Mouse (Mus musculus) gastrocnemius, adult 2 months (tissue): ENCODE measurements around the gene Zfp446. TPM values are rescaled to one million over a fixed set of nuclear protein-coding genes. Genes with fewer than 3 reads are reported as not detected.
A peak's percentile ranks its signal among the peaks of the same experiment; 100 is the strongest.

ENCODE experiments used
- DNase-seq: peaks from one replicate; pipeline ENCODE4 v3.0.0; 2022
- H3K27ac ChIP-seq: fragments of 200-600 bp; 2 replicates; pipeline ENCODE4 v1.8.1; 2022; ENCODE audit warnings: mild to moderate bottlenecking
- H3K4me3 ChIP-seq: fragments of 200-600 bp; 2 replicates; pipeline ENCODE4 v1.8.1; 2022; ENCODE audit warnings: mild to moderate bottlenecking, moderate library complexity
- CTCF ChIP-seq: fragments of 200-600 bp; IDR thresholded peaks from 2 replicates; pipeline ENCODE4 v1.8.1; 2022; ENCODE audit warnings: antibody characterized with exemption, mild to moderate bottlenecking, moderate library complexity
- intact Hi-C: fragments of 180-260 bp; cut with DNase I; formaldehyde crosslinking; loops from one replicate; pipeline ENCODE4 v1.15.1; 2025
- total RNA-seq, 2 experiments: library from RNA; stranded (reverse); gene quantifications; 2 replicates each; pipeline ENCODE4 v1.2.3; 2021

The Zfp446 gene
- total RNA-seq, 2 experiments from 2014 or later = 2.7 TPM

DNA sequence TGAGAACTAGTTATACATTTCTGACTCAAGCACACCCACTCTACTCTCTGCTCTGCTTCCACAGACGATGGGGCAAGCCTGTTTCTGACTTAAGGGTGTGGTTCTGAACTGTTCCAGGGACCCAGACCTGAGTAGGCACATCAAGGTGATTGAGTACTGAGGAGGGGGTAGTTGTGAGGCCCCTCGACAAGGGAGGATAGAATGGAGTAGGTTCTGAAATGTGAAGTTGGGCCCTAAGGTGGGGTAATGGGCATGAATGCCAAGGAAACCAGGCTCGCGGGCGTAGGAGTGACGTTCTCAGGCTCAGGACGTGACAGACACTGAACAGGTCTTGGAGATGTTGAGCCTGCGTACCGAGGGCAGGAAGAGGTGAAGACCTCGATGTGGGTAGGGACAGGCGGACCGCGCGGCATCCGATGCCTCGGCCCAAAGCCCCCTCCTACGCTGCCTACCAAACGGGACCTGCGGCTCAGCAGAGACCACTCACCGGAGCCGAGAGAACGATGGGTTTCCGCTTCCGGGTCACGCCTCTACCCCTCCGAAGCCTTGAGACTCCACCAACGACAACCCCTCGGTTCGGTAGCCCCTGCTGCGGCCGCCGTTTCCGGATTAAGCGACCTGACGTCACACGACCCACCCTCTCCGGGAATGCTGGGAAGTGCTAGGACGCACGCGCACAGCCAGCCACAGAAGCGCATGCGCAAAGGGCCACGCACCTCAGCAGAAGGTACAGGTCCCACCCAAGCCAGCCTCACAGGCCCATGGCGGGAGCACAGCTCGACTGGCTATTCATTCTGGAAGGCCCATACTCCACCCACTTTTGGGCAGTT lies 56.7 kb downstream of the Zfp446 start, which contains the start of gene Chmp2a:
Gene Chmp2a (minus strand): TSS at position 660 of the 830 bp plus-strand sequence.
- peak within 1 kb of the TSS; percentile 98 for H3K27ac ChIP-seq
- intact Hi-C loops = no loop called here
- H3K4me3 ChIP-seq = peak within 1 kb of the TSS; percentile 83
- DNase-seq = peak; percentile 97
- no peak for TF ChIP-seq CTCF

Other genes with a start within 250 kb of the Zfp446 start
- not detected for gene Vmn2r56, start 242.8 kb upstream of the Zfp446 start, total RNA-seq
- under 1 TPM; 0.53 to 0.61 TPM for gene Zscan18, start 174.2 kb upstream of the Zfp446 start, total RNA-seq
- 1 to 10 TPM; 3.7 to 5.6 TPM for gene Zfp329, start 159.0 kb upstream of the Zfp446 start, total RNA-seq
- 10 to 100 TPM; 11.4 to 13.2 TPM for gene Zfp110, start 143.1 kb upstream of the Zfp446 start, total RNA-seq
- gene Zfp128, start 96.7 kb upstream of the Zfp446 start, total RNA-seq = 1 to 10 TPM; 2.2 to 2.3 TPM
- 1 to 10 TPM; 3.7 to 4.4 TPM for gene Zscan22, start 80.0 kb upstream of the Zfp446 start, total RNA-seq
- 100 to 1,000 TPM; 574 to 617 TPM for gene Rps5, start 55.6 kb upstream of the Zfp446 start, total RNA-seq
- gene Rnf225, start 50.4 kb upstream of the Zfp446 start, total RNA-seq = under 1 TPM; 0.31 to 0.81 TPM
- gene Zfp324, start 12.0 kb upstream of the Zfp446 start, total RNA-seq = 1 to 10 TPM; 1.5 to 2.0 TPM
- gene Slc27a5, start 20.3 kb downstream of the Zfp446 start, total RNA-seq = under 1 TPM in 1 of 2 experiments, not detected in 1; 0.42 TPM
- gene Trim28, start 21.3 kb downstream of the Zfp446 start, total RNA-seq = 10 to 100 TPM; 71.3 to 71.5 TPM
- 1 to 10 TPM; 3.3 to 4.4 TPM for gene Zbtb45, start 32.2 kb downstream of the Zfp446 start, total RNA-seq
- gene Chmp2a, start 57.0 kb downstream of the Zfp446 start, total RNA-seq = 100 to 1,000 TPM in 1 of 2 experiments, 10 to 100 TPM in 1; 76.2 to 106 TPM
- 100 to 1,000 TPM; 136 to 146 TPM for gene Ube2m, start 60.4 kb downstream of the Zfp446 start, total RNA-seq
- gene Mzf1, start 76.9 kb downstream of the Zfp446 start, total RNA-seq = under 1 TPM; 0.51 to 0.92 TPM
- gene Vmn1r85, start 117.3 kb downstream of the Zfp446 start, total RNA-seq = not detected
- gene Vmn1r86, start 142.1 kb downstream of the Zfp446 start, total RNA-seq = not detected
- not detected for gene Vmn1r87, start 162.3 kb downstream of the Zfp446 start, total RNA-seq
- gene Vmn1r88, start 181.7 kb downstream of the Zfp446 start, total RNA-seq = under 1 TPM; 0.05 to 0.11 TPM
- not detected for gene Vmn1r89, start 235.2 kb downstream of the Zfp446 start, total RNA-seq